Mouse (Mus musculus) midbrain, postnatal 0 days (tissue): ENCODE measurements around the gene Tmem131. TPM values are rescaled to one million over a fixed set of nuclear protein-coding genes. Genes with fewer than 3 reads are reported as not detected.

ENCODE experiments used
- ATAC-seq: fragments of 200-750 bp; cut with Nextera tagmentation; 2 replicates; pipeline ENCODE4 v1.8.0; 2017; ENCODE audit warnings: moderate number of reproducible peaks, mild to moderate bottlenecking, moderate TSS enrichment, moderate library complexity; ENCODE audit not compliant: low FRiP score
- DNase-seq: peaks from one replicate; pipeline ENCODE4 v3.0.0-alpha.2; 2015; ENCODE audit warnings: low spot score
- H3K27ac ChIP-seq: fragments of 300-500 bp; sonication (generic); 2 replicates; pipeline ENCODE4 v1.5.1; 2014; ENCODE audit warnings: low read depth, mild to moderate bottlenecking, low read length, mixed read lengths
- H3K27me3 ChIP-seq: fragments of 300-500 bp; sonication (generic); 2 replicates; pipeline ENCODE4 v1.6.1; 2014; ENCODE audit warnings: low read length, control low read depth, mixed read lengths; ENCODE audit not compliant: insufficient read depth
- H3K36me3 ChIP-seq: fragments of 300-500 bp; sonication (generic); 2 replicates; pipeline ENCODE4 v1.6.1; 2014; ENCODE audit warnings: low read length, control low read depth, mixed read lengths; ENCODE audit not compliant: insufficient read depth
- H3K4me1 ChIP-seq: fragments of 300-500 bp; sonication (generic); 2 replicates; pipeline ENCODE4 v1.6.1; 2014; ENCODE audit warnings: mild to moderate bottlenecking, control low read depth, antibody characterized with exemption, low read length, mixed read lengths; ENCODE audit not compliant: insufficient read depth
- H3K4me2 ChIP-seq: fragments of 300-500 bp; sonication (generic); 2 replicates; pipeline ENCODE4 v1.6.1; 2014; ENCODE audit warnings: low read depth, mild to moderate bottlenecking, low read length, mixed read lengths; ENCODE audit not compliant: poor library complexity, severe bottlenecking
- H3K4me3 ChIP-seq: fragments of 300-500 bp; sonication (generic); 2 replicates; pipeline ENCODE4 v1.5.1; 2014; ENCODE audit warnings: low read depth, mild to moderate bottlenecking, low read length, moderate library complexity
- H3K9ac ChIP-seq: fragments of 300-500 bp; sonication (generic); replicated peaks from 2 replicates; pipeline ENCODE4 v1.6.1; 2014; ENCODE audit warnings: mild to moderate bottlenecking, low read length, moderate library complexity, mixed read lengths; ENCODE audit not compliant: poor library complexity, severe bottlenecking
- H3K9me3 ChIP-seq: fragments of 300-500 bp; sonication (generic); 2 replicates; pipeline ENCODE4 v1.6.1; 2016; ENCODE audit warnings: low read length, control low read depth
- CTCF ChIP-seq: IDR thresholded peaks from 2 replicates; pipeline ENCODE4 v1.5.1; 2016; ENCODE audit warnings: antibody characterized with exemption, mild to moderate bottlenecking
- WGBS: fragments of 180-500 bp; shearing (Covaris S2); extraction: QIAGEN DNeasy Blood & Tissue Kit; methylation state at CpG from one replicate; pipeline ENCODE4 v1.1.7; 2014; 5-methylcytosine and 5-hydroxymethylcytosine counted together
- polyA plus RNA-seq: library from polyadenylated mRNA; unstranded; fragments of >200 nt; fragmentation: Nextera tagmentation; extraction: Ambion mirVana; gene quantifications from 2 replicates; pipeline ENCODE4 v1.2.1, GENCODE M21; 2015
- total RNA-seq: library from RNA; depleted of rRNA; stranded (reverse); fragments of >200 nt; gene quantifications from 2 replicates; pipeline ENCODE4 v1.2.3, GENCODE M21; 2014; rRNA removed

Tmem131 gene
- total and polyA plus RNA-seq, 2 experiments from 2014 or later: 11.1 to 25.8 TPM

- H3K9me3 ChIP-seq: no peaks in the 10 kb centered on the region
- no peak overlapping the region for H3K4me3 ChIP-seq
- ATAC-seq (no peak), DNase-seq (no peak)
- 88% methylated on average over 9 of the region's 9 CpGs for WGBS
- TF ChIP-seq CTCF: no peak
- no peaks in the 10 kb centered on the region for H3K27me3 ChIP-seq
- no peak overlapping the region for H3K27ac ChIP-seq
- no peaks in the 10 kb centered on the region for H3K36me3 ChIP-seq
- H3K4me2 ChIP-seq: no peak overlapping the region
- no peak overlapping the region for H3K9ac ChIP-seq
- no peaks in the 10 kb centered on the region for H3K4me1 ChIP-seq
Measured at GRCm38 (mm10) chr1:36758553-36758952, 184.9 kb downstream of the Tmem131 start.

GRCm38 (mm10) chr1:36753932-36754675 is 189.4 kb downstream of the Tmem131 start:
- Histone ChIP-seq H3K4me3 (no peak overlapping the region), H3K9me3 (no peaks in the 10 kb centered on the region), H3K4me1 (no peaks in the 10 kb centered on the region), H3K27me3 (no peaks in the 10 kb centered on the region), H3K27ac (no peak overlapping the region), H3K36me3 (no peaks in the 10 kb centered on the region), H3K4me2 (no peak overlapping the region), H3K9ac (no peak overlapping the region)
- no peak for DNase-seq
- WGBS: 81% methylated on average over 6 of the region's 6 CpGs
- ATAC-seq: no peak
- no peak for TF ChIP-seq CTCF

GRCm38 (mm10) chr1:36746452-36746851 is 197.0 kb downstream of the Tmem131 start:
- H3K36me3 ChIP-seq: no peaks in the 10 kb centered on the region

GRCm38 (mm10) chr1:36745661-36746060 is 197.8 kb downstream of the Tmem131 start:
- WGBS: 40% methylated on average over 4 of the region's 4 CpGs

More at GRCm38 (mm10) chr1:36746452-36746851, 197.0 kb downstream of the Tmem131 start:
- Histone ChIP-seq H3K9ac (no peak overlapping the region), H3K4me1 (peaks cover 7% of the 10 kb centered on the region; the same call in 1 of the 2 replicates), H3K4me2 (no peak overlapping the region), H3K27ac (no peak overlapping the region), H3K9me3 (no peaks in the 10 kb centered on the region), H3K27me3 (no peaks in the 10 kb centered on the region), H3K4me3 (no peak overlapping the region)
- peak; percentile 64 for TF ChIP-seq CTCF
- WGBS: 43% methylated on average over 13 of the region's 15 CpGs
- no peak for ATAC-seq
- DNase-seq: peak; percentile 45

GRCm38 (mm10) chr1:36744268-36744944 is 199.1 kb downstream of the Tmem131 start:
- DNase-seq (peak; percentile 78), ATAC-seq (peak; percentile 82)
- Histone ChIP-seq H3K4me3 (peak overlapping the region; percentile 15), H3K9ac (0 out of 2 replicates have a peak overlapping the region, but pooled peaks have one; percentile 19), H3K4me1 (peaks cover 7% of the 10 kb centered on the region; the same call in 1 of the 2 replicates), H3K9me3 (no peaks in the 10 kb centered on the region), H3K27ac (peak overlapping the region; percentile 70), H3K4me2 (peak overlapping the region; percentile 43), H3K36me3 (no peaks in the 10 kb centered on the region), H3K27me3 (no peaks in the 10 kb centered on the region)
- peak; percentile 88 for TF ChIP-seq CTCF
- 13% methylated on average over 17 of the region's 17 CpGs for WGBS

More at GRCm38 (mm10) chr1:36745661-36746060, 197.8 kb downstream of the Tmem131 start:
- Histone ChIP-seq H3K4me3 (no peak overlapping the region), H3K4me1 (peaks cover 7% of the 10 kb centered on the region; the same call in 1 of the 2 replicates), H3K27ac (no peak overlapping the region), H3K9ac (no peak overlapping the region), H3K4me2 (no peak overlapping the region), H3K9me3 (no peaks in the 10 kb centered on the region), H3K36me3 (no peaks in the 10 kb centered on the region), H3K27me3 (no peaks in the 10 kb centered on the region)
- TF ChIP-seq CTCF: no peak
- DNase-seq (no peak), ATAC-seq (no peak)

- no peak for TF ChIP-seq CTCF
- Histone ChIP-seq H3K27me3 (no peaks in the 10 kb centered on the region), H3K9ac (no peak overlapping the region), H3K4me2 (no peak overlapping the region), H3K9me3 (no peaks in the 10 kb centered on the region), H3K4me3 (no peak overlapping the region), H3K27ac (no peak overlapping the region), H3K4me1 (peaks cover 7% of the 10 kb centered on the region; the same call in 1 of the 2 replicates), H3K36me3 (no peaks in the 10 kb centered on the region)
- DNase-seq (no peak), ATAC-seq (no peak)
- 80% methylated on average over 9 of the region's 9 CpGs for whole genome bisulfite sequencing
Measured at GRCm38 (mm10) chr1:36743046-36743445, 200.4 kb downstream of the Tmem131 start.

Other genes starting within 250 kb of the Tmem131 start
- gene 4933424G06Rik, start 233.5 kb downstream of the Tmem131 start, total RNA-seq: not detected in 2 replicates
- 0.81 and 2.1 TPM in 2 replicates for gene 4933424G06Rik, start 233.5 kb downstream of the Tmem131 start, polyA plus RNA-seq
- gene Actr1b, start 229.2 kb downstream of the Tmem131 start, total RNA-seq: 139 TPM in 2 replicates
- 113 and 120 TPM in 2 replicates for gene Actr1b, start 229.2 kb downstream of the Tmem131 start, polyA plus RNA-seq
- 2.2 and 3.3 TPM in 2 replicates for gene Zap70, start 181.9 kb downstream of the Tmem131 start, total RNA-seq
- 2.4 and 2.6 TPM in 2 replicates for gene Zap70, start 181.9 kb downstream of the Tmem131 start, polyA plus RNA-seq
- gene Vwa3b, start 82.9 kb upstream of the Tmem131 start, total RNA-seq: 1.1 and 1.2 TPM in 2 replicates
- 0.69 and 1.6 TPM in 2 replicates for gene Vwa3b, start 82.9 kb upstream of the Tmem131 start, polyA plus RNA-seq